Mouse (Mus musculus): Measurements from ENCODE around the gene Lrrc4.

DNA sequence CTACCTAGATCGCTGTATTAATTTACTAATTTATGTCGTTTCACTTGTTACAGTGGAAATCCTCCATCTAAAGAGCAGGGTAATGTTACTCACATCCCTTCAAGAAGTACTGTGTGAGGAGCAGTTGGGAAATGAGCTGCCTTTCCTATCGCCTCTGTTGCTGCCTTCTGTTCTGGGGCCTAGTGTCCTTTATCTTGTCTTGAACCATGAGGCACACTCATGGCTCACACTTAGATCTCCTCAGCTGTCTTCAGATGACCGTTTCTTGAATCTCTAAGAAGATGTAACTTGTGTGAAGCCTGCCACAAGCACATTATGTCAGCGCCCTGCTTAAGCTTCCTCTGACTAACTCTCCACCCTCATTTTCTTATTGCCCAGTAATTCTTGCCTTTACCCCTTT is 209.6 kb downstream of the Lrrc4 start:
- TF ChIP-seq POLR2A (IDR thresholded peaks at IDR 0.05; ENCODE audit: extremely low read depth, insufficient read depth, low read length) (no peak), CTCF (IDR thresholded peaks at IDR 0.05; ENCODE audit: low read depth, low read length) (no peak)

Measured in liver, adult 2 months (tissue).